Mouse (Mus musculus) kidney, adult 2 months (tissue): ENCODE measurements around the gene Col5a2. TPM values are rescaled to one million over a fixed set of nuclear protein-coding genes. Genes with fewer than 3 reads are reported as not detected.
A peak's percentile ranks its signal among the peaks of the same experiment; 100 is the strongest.

Experiments used
- DNase-seq: peaks from one replicate; pipeline ENCODE4 v3.0.0; 2021
- H3K27ac ChIP-seq: fragments of 200-500 bp; 2 replicates; pipeline ENCODE4 v1.5.1; 2012; ENCODE audit warnings: low read depth, low read length, control low read depth, inconsistent platforms; ENCODE audit not compliant: insufficient read depth
- H3K27me3 ChIP-seq: fragments of 200-500 bp; replicated peaks from 2 replicates; pipeline ENCODE4 v1.6.1; 2012; ENCODE audit warnings: mild to moderate bottlenecking, moderate library complexity, low read length, inconsistent platforms; ENCODE audit not compliant: control insufficient read depth, insufficient read depth
- H3K36me3 ChIP-seq: fragments of 200-500 bp; 2 replicates; pipeline ENCODE4 v1.6.1; 2012; ENCODE audit warnings: mild to moderate bottlenecking, moderate library complexity, low read length, inconsistent platforms; ENCODE audit not compliant: control insufficient read depth, insufficient read depth
- H3K4me1 ChIP-seq: fragments of 200-500 bp; 2 replicates; pipeline ENCODE4 v1.6.1; 2011; ENCODE audit warnings: low read length; ENCODE audit not compliant: control insufficient read depth, insufficient read depth
- H3K4me3 ChIP-seq: fragments of 200-500 bp; 2 replicates; pipeline ENCODE4 v1.5.1; 2011; ENCODE audit warnings: mild to moderate bottlenecking, low read depth, low read length, control low read depth; ENCODE audit not compliant: insufficient read depth
- CTCF ChIP-seq: fragments of 200-500 bp; conservative IDR thresholded peaks from 2 replicates; pipeline ENCODE4 v1.5.1; 2011; ENCODE audit warnings: low read depth, mild to moderate bottlenecking, control low read depth, low read length, moderate library complexity, mixed read lengths; ENCODE audit not compliant: insufficient read depth, insufficient read length
- POLR2A ChIP-seq: fragments of 200-500 bp; IDR thresholded peaks from one replicate; pipeline ENCODE4 v1.6.1; 2011; ENCODE audit warnings: low read depth, low read length, control low read depth
- WGBS: fragments of 180-500 bp; shearing (Covaris S2); methylation state at CpG from one replicate; pipeline ENCODE4 v1.1.7; 2018; 5-methylcytosine and 5-hydroxymethylcytosine counted together
- polyA plus RNA-seq: library from polyadenylated mRNA; depleted of rRNA; stranded (reverse); fragments of >200 nt; gene quantifications from 2 replicates; pipeline ENCODE4 v1.2.3, GENCODE M21; 2012

Gene Col5a2
- polyA plus RNA-seq, 1 experiment, result 6.0 TPM

DNA sequence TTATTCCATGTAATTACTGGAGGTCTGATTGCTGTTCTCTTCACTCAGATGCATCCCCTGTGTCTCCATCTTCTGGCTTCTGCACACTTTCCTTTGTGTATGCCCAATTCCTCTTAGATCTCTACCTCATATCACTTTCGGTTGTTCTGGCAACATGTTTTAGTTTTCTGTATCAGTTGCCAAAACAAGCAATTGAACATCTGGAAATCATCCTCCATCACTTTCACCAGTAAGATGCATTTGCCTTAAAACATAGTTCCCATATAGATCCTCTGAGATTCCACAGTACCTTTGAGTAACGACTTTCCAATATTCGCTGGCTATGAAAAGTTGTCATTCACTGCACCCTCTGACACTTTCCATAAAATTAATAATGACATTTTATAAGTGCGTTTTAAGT, 20.1 kb downstream of the Col5a2 start:
- Histone ChIP-seq H3K27ac (no peak overlapping the region), H3K4me1 (no peaks in the 10 kb centered on the region; the same call in 1 of the 2 replicates), H3K27me3 (no peaks in the 10 kb centered on the region), H3K36me3 (no peaks in the 10 kb centered on the region), H3K4me3 (no peak overlapping the region)
- no peak for DNase-seq
- no peak for TF ChIP-seq CTCF
- TF ChIP-seq POLR2A, result no peak
- WGBS, result 83% methylated on average over 4 of the region's 4 CpGs

DNA sequence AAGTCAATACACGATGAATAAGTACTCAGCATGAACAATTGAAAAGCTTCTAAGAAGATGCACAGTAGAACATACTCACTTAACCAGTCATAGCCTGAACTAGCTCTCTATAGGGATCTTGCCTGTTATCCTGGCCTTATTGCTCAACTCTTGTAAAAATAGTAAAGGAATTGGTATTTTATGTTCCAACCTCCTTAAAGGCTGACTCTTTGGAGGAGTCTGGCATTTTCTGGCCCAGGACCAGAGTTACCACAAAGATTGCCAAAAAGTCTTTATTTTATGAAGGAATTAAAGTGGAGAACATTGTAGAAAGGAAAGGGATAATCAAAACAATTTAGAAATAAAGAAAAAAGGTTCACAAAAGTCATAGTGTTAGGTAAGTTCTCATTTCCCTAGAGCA, 21.2 kb downstream of the Col5a2 start:
- Histone ChIP-seq H3K4me3 (no peak overlapping the region), H3K4me1 (no peaks in the 10 kb centered on the region; the same call in 1 of the 2 replicates), H3K36me3 (no peaks in the 10 kb centered on the region), H3K27me3 (no peaks in the 10 kb centered on the region), H3K27ac (no peak overlapping the region)
- no peak for DNase-seq
- 90% methylated on average over 1 of the region's 1 CpGs for WGBS
- TF ChIP-seq POLR2A (no peak), CTCF (no peak)

DNA sequence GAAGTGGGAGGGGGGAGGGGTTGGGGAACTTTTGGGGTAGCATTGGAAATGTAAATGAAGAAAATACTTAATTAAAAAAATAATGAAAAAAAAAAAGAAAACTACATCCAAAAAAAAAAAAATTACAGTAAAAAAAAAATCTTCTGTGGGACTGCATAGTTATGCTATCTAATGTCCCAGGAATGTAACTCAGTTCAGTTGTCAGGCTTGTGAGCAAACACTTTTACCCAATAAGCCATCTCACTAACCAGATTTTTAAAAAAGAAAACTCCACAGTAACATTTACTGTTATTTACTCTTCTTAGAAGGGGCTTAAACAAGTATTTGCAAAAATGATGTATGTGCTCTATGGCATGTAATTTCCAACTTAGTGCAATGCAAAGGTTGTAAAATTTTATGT, 24.0 kb downstream of the Col5a2 start:
- TF ChIP-seq CTCF, result no peak
- TF ChIP-seq POLR2A, result no peak
- no peaks in the 10 kb centered on the region for H3K36me3 ChIP-seq
- no peak overlapping the region for H3K4me3 ChIP-seq
- no peaks in the 10 kb centered on the region; the same call in 1 of the 2 replicates for H3K4me1 ChIP-seq
- H3K27me3 ChIP-seq, result no peaks in the 10 kb centered on the region
- H3K27ac ChIP-seq, result no peak overlapping the region
- DNase-seq, result no peak

DNA sequence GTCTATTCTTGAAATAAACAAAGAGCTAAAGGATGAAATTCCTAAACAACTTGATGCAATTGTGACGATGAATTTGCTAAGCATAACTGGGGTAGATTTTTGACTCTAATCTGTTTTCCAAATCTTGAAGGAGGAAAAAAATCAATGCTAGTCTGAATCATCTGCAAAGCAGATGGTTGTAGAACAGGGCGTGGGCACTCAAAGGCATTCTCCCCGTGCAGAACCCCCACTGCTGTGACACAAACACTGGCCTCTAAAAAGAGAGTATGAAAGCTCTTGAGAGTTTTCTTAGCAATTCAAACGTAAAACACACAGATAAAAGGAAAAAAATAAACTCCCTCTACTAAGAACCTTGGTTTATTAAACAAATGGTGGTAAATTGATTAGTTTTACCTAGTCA, 30.3 kb downstream of the Col5a2 start:
- no peak overlapping the region for H3K27ac ChIP-seq
- H3K4me1 ChIP-seq, result no peaks in the 10 kb centered on the region
- DNase-seq, result no peak
- TF ChIP-seq POLR2A, result no peak
- no peak for TF ChIP-seq CTCF
- WGBS, result 76% methylated on average over 4 of the region's 4 CpGs
- H3K4me3 ChIP-seq, result no peak overlapping the region
- no peaks in the 10 kb centered on the region for H3K36me3 ChIP-seq
- H3K27me3 ChIP-seq, result no peaks in the 10 kb centered on the region

DNA sequence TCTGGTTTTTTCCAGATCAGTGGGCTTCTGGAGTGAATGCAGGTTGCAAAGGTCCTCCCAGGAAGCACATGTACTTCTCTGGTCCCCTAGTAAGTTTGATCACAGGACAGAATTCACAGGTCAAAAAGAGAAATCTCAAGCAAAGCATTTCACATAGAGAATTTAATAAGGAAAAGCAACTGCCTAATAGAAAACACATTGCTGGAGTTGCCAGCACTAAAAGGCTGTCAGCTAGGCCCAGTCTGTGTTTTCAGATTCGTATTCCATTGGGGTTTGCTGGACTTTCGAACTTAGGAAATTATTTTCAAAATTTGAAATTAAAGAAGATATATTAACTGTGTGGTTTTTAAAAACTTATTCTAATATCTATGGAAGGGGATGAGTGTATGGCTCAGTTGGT, 42.3 kb downstream of the Col5a2 start:
- no peak for DNase-seq
- no peak for TF ChIP-seq POLR2A
- no peak for TF ChIP-seq CTCF
- Histone ChIP-seq H3K36me3 (no peaks in the 10 kb centered on the region), H3K4me3 (no peak overlapping the region), H3K27me3 (no peaks in the 10 kb centered on the region), H3K4me1 (no peaks in the 10 kb centered on the region), H3K27ac (no peak overlapping the region)
- WGBS, result 88% methylated on average over 2 of the region's 2 CpGs

DNA sequence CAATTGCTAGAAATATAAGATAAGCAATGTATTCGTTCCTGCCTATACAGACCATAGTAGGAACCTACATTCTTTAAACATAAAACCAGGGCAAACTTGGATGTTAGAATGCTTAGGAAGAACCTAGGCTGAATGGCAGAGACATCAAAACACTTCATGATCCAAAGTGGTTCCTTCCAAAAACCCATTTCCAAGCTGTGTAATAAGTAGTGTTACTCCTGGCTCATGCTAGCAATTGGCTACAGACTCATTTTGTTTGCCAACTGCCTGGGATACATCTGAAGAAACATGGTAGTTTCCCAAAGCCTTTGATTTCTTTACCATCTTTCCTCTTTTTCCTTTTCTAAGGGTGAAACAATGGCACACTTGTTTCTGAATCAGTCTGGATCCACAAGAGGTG, 47.3 kb downstream of the Col5a2 start:
- 93% methylated on average over 1 of the region's 1 CpGs for WGBS

DNA sequence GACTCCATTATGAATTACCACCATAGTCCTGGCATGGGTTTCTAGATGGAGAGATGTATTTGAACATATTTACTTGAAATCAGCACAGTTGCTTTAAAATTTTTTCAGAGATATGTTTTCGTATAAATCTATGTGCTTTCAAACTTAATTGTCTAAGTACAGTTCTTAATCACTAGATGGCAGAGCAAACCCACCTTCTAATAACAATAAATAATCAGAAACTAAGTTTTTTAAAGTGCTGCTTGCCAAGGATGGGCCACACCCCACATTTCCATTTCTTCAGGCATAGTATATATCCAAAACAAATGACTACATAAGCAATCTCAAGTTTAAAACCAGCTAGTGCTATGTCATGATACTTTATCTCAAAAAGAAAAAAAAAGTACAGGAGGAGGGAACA, 54.2 kb downstream of the Col5a2 start:
- no peaks in the 10 kb centered on the region for H3K36me3 ChIP-seq
- H3K27ac ChIP-seq, result no peak overlapping the region
- no peak for DNase-seq
- TF ChIP-seq POLR2A, result no peak
- no peak for TF ChIP-seq CTCF
- H3K27me3 ChIP-seq, result no peaks in the 10 kb centered on the region
- H3K4me3 ChIP-seq, result no peak overlapping the region
- no peaks in the 10 kb centered on the region for H3K4me1 ChIP-seq
- 81% methylated on average over 1 of the region's 1 CpGs for WGBS

More for the DNA sequence above, 47.3 kb downstream of the Col5a2 start:
- no peaks in the 10 kb centered on the region for H3K27me3 ChIP-seq
- H3K4me3 ChIP-seq, result no peak overlapping the region
- H3K27ac ChIP-seq, result no peak overlapping the region
- TF ChIP-seq POLR2A (no peak), CTCF (no peak)
- H3K4me1 ChIP-seq, result no peaks in the 10 kb centered on the region
- no peak for DNase-seq
- no peaks in the 10 kb centered on the region for H3K36me3 ChIP-seq

DNA sequence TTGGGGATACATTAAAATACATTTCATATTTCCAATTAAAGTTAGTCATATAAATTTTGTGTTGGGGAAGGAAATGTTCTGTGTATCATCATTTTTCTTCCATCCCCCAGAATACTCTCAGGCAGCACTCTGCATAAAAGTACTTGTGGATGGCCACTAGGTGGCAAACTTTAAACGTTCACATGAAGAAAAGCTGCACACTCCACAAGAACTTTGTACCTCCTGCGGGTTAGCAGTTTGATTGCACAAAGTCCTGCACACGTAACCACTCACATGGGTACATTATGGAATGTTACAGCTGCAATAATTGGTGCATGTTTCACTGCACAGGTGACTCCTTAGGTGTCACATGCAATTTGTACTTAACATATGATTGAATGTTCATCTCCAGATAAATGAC, 71.2 kb downstream of the Col5a2 start:
- peak; percentile 69 for DNase-seq
- H3K27me3 ChIP-seq, result no peaks in the 10 kb centered on the region
- TF ChIP-seq POLR2A (no peak), CTCF (peak; percentile 29; the same call in 1 of the 2 replicates)
- H3K27ac ChIP-seq, result no peak overlapping the region
- no peaks in the 10 kb centered on the region for H3K4me1 ChIP-seq
- H3K4me3 ChIP-seq, result no peak overlapping the region
- 6% methylated on average over 3 of the region's 3 CpGs for WGBS
- no peaks in the 10 kb centered on the region for H3K36me3 ChIP-seq
